Mouse (Mus musculus) brain, embryonic 14.5 days (tissue): ENCODE measurements around the gene Bmi1.

Experiments used
- CTCF ChIP-seq: fragments of 200-500 bp; IDR thresholded peaks from 2 replicates; pipeline ENCODE4 v1.5.1; 2012; ENCODE audit warnings: inconsistent platforms, mild to moderate bottlenecking, moderate library complexity, borderline replicate concordance; ENCODE audit not compliant: insufficient read depth, insufficient read length; ENCODE audit errors: extremely low read depth
- POLR2A ChIP-seq: fragments of 200-500 bp; IDR thresholded peaks from 2 replicates; pipeline ENCODE4 v1.6.1; 2012; ENCODE audit warnings: mild to moderate bottlenecking, inconsistent platforms, borderline replicate concordance; ENCODE audit not compliant: poor library complexity, insufficient read depth, insufficient read length, severe bottlenecking; ENCODE audit errors: extremely low read depth

DNA sequence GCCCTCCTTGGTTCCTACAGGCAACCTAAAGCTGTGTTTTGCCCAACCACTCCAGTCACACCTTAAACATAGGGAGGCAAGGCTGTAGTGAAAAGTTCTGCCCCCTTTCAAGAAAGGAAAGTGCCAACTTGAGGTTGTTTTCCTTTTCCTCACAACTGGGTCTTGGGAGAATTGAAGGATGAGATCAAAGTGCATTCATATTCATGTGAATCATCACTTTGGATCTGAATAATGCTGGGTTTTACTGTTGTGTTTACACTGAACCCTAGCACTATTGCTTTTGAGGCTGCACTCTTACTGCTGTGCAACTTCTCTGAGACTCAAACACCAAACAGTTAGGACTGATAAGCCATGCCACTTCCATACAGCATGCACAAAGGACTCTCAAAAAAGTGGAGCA, 15.2 kb downstream of the Bmi1 start:
- TF ChIP-seq CTCF: no peak
- no peak for TF ChIP-seq POLR2A
